Mouse (Mus musculus) thymus, adult 2 months (tissue): ENCODE results near the gene Polg2. TPM values are rescaled to one million over a fixed set of nuclear protein-coding genes. Genes with fewer than 3 reads are reported as not detected.

ENCODE experiments used
- DNase-seq: peaks from one replicate; pipeline ENCODE4 v3.0.0; 2021
- H3K27ac ChIP-seq: fragments of 200-500 bp; 2 replicates; pipeline ENCODE4 v1.5.1; 2012; ENCODE audit warnings: low read length, control low read depth; ENCODE audit not compliant: control insufficient read depth, insufficient read depth
- H3K27me3 ChIP-seq: fragments of 200-500 bp; 2 replicates; pipeline ENCODE4 v1.6.1; 2012; ENCODE audit warnings: mild to moderate bottlenecking, low read length, moderate library complexity, mixed read lengths; ENCODE audit not compliant: control insufficient read depth, insufficient read depth
- H3K36me3 ChIP-seq: fragments of 200-500 bp; 2 replicates; pipeline ENCODE4 v1.6.1; 2012; ENCODE audit warnings: mild to moderate bottlenecking, low read length, moderate library complexity; ENCODE audit not compliant: control insufficient read depth, insufficient read depth
- H3K4me1 ChIP-seq: fragments of 200-500 bp; replicated peaks from 2 replicates; pipeline ENCODE4 v1.6.1; 2012; ENCODE audit warnings: low read length; ENCODE audit not compliant: control insufficient read depth, insufficient read depth
- H3K4me3 ChIP-seq: fragments of 200-500 bp; 2 replicates; pipeline ENCODE4 v1.5.1; 2012; ENCODE audit warnings: mild to moderate bottlenecking, low read length, control low read depth, moderate library complexity; ENCODE audit not compliant: control insufficient read depth, insufficient read depth
- CTCF ChIP-seq: fragments of 200-500 bp; IDR thresholded peaks from 2 replicates; pipeline ENCODE4 v1.5.1; 2012; ENCODE audit warnings: mild to moderate bottlenecking, control low read depth, low read length, moderate library complexity, borderline replicate concordance; ENCODE audit not compliant: control insufficient read depth, poor library complexity, insufficient read depth; ENCODE audit errors: extremely low read depth
- POLR2A ChIP-seq: fragments of 200-500 bp; IDR thresholded peaks from 2 replicates; pipeline ENCODE4 v1.6.1; 2012; ENCODE audit warnings: mild to moderate bottlenecking, low read length, control low read depth, moderate library complexity; ENCODE audit not compliant: control insufficient read depth, poor library complexity, insufficient read depth; ENCODE audit errors: extremely low read depth
- WGBS: fragments of 180-500 bp; shearing (Covaris S2); methylation state at CpG from one replicate; pipeline ENCODE4 v1.1.7; 2018; 5-methylcytosine and 5-hydroxymethylcytosine counted together
- polyA plus RNA-seq: library from polyadenylated mRNA; depleted of rRNA; stranded (reverse); fragments of >200 nt; gene quantifications from 2 replicates; pipeline ENCODE4 v1.2.3, GENCODE M21; 2012; rRNA removed

Polg2 gene
- polyA plus RNA-seq, 1 experiment = 11.8 TPM

GRCm38 (mm10) chr11:106724176-106724915, 55.0 kb downstream of the Polg2 start:
- H3K27ac ChIP-seq = no peak overlapping the region
- H3K4me3 ChIP-seq = no peak overlapping the region
- no peak for DNase-seq
- TF ChIP-seq CTCF = no peak
- no peaks in the 10 kb centered on the region for H3K36me3 ChIP-seq
- 81% methylated on average over 10 of the region's 10 CpGs for WGBS
- no peaks in the 10 kb centered on the region for H3K27me3 ChIP-seq
- H3K4me1 ChIP-seq = peaks cover 9% of the 10 kb centered on the region

- no peak for TF ChIP-seq CTCF
- no peak for TF ChIP-seq POLR2A
- H3K36me3 ChIP-seq = no peaks in the 10 kb centered on the region
- peaks cover 9% of the 10 kb centered on the region for H3K4me1 ChIP-seq
- no peak for DNase-seq
- no peaks in the 10 kb centered on the region for H3K27me3 ChIP-seq
- H3K27ac ChIP-seq = no peak overlapping the region
- WGBS = 97% methylated on average over 15 of the region's 15 CpGs
- no peak overlapping the region for H3K4me3 ChIP-seq
These were observed 55.7 kb downstream of the Polg2 start for GRCm38 (mm10) chr11:106723611-106724125.

GRCm38 (mm10) chr11:106722831-106723361, 56.4 kb downstream of the Polg2 start:
- no peak overlapping the region for H3K4me3 ChIP-seq
- no peaks in the 10 kb centered on the region for H3K36me3 ChIP-seq
- H3K4me1 ChIP-seq = peaks cover 9% of the 10 kb centered on the region
- DNase-seq = no peak
- TF ChIP-seq POLR2A (no peak), CTCF (no peak)
- no peak overlapping the region for H3K27ac ChIP-seq
- 28% methylated on average over 7 of the region's 7 CpGs for WGBS
- no peaks in the 10 kb centered on the region for H3K27me3 ChIP-seq

- H3K4me3 ChIP-seq = no peak overlapping the region
- H3K4me1 ChIP-seq = peaks cover 9% of the 10 kb centered on the region
- H3K27ac ChIP-seq = no peak overlapping the region
- TF ChIP-seq POLR2A (no peak), CTCF (no peak)
- no peak for DNase-seq
- H3K27me3 ChIP-seq = no peaks in the 10 kb centered on the region
- H3K36me3 ChIP-seq = peaks cover 2% of the 10 kb centered on the region; the same call in 1 of the 2 replicates
- WGBS = 87% methylated on average over 8 of the region's 8 CpGs
These were observed 59.0 kb downstream of the Polg2 start for GRCm38 (mm10) chr11:106720379-106720778.

Other genes with a start within 250 kb of the Polg2 start
- gene Tex2, start 166.1 kb downstream of the Polg2 start, polyA plus RNA-seq = 13.2 and 13.7 TPM in 2 replicates
- 56.6 and 57.9 TPM in 2 replicates for gene Pecam1, start 28.9 kb downstream of the Polg2 start, polyA plus RNA-seq
- 2.8 and 3.6 TPM in 2 replicates for gene Milr1, start 28.3 kb downstream of the Polg2 start, polyA plus RNA-seq
- 722 and 855 TPM in 2 replicates for gene Ddx5, start 9.6 kb upstream of the Polg2 start, polyA plus RNA-seq
- 9.0 and 10.4 TPM in 2 replicates for gene Cep95, start 9.7 kb upstream of the Polg2 start, polyA plus RNA-seq
- gene Smurf2, start 141.2 kb upstream of the Polg2 start, polyA plus RNA-seq = 9.5 and 9.9 TPM in 2 replicates
- gene Kpna2, start 220.0 kb upstream of the Polg2 start, polyA plus RNA-seq = 103 and 134 TPM in 2 replicates
- gene 1810010H24Rik, start 246.1 kb upstream of the Polg2 start, polyA plus RNA-seq = 0.97 and 1.3 TPM in 2 replicates